In the genomic region with DNA sequence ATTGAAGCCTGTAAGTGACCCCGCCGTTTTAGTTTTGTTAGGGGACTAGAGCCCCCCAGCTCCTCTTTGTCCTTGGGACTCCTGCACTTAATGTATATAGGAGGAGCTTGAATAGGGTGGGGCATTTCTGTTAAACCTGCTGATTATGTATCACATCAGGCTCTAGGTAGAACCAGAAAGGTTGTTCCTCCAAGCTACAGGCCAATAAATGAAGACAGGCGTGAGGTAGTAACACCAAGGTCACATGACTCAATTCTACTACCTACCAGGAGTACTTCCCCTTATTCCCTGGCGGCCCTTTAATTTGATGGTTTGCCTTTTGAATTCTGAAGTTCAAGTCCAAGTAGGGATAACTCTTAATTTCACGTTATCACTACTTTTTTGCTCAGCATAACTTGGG, we compare ENCODE assay signal across 8 mouse cellular contexts. TPM values are rescaled to one million over a fixed set of nuclear protein-coding genes. Genes with fewer than 3 reads are reported as not detected.
DNase-seq lines count a peak whose midpoint lies in the region; ATAC-seq and TF ChIP-seq lines count a peak whose summit lies in the region.

No protein-coding gene starts in this region.

- intact Hi-C loops in left cerebral cortex, postnatal 14 days (cut with DNase I): loop anchor here (10.0 kb wide), 1 partner anchor 116 kb away; the partner anchor contains the start of gene Smarcc2

- H3K27me3 ChIP-seq in kidney, postnatal 0 days (ENCODE audit: insufficient read depth, low read length): no peaks in the 10 kb centered on the region
- H3K27me3 ChIP-seq in hindbrain, embryonic 14.5 days (ENCODE audit: control insufficient read depth, insufficient read depth, low read length): no peaks in the 10 kb centered on the region
- no peaks in the 10 kb centered on the region for H3K27me3 ChIP-seq in midbrain, embryonic 14.5 days (ENCODE audit: control insufficient read depth, insufficient read depth, low read length)

- TF ChIP-seq CTCF in kidney, postnatal 0 days (IDR thresholded peaks at IDR 0.05; ENCODE audit: low read depth): no peak

- no peak for ATAC-seq in kidney, postnatal 0 days (replicated peaks; ENCODE audit: low FRiP score, low read depth)
- ATAC-seq in hindbrain, embryonic 14.5 days (ENCODE audit: low FRiP score): no peak
- ATAC-seq in midbrain, embryonic 14.5 days (ENCODE audit: low FRiP score, low TSS enrichment): no peak

- H3K4me1 ChIP-seq in kidney, postnatal 0 days (replicated peaks; ENCODE audit: insufficient read depth, low read length): peaks cover 9% of the 10 kb centered on the region; the same call in 1 of the 2 replicates
- H3K4me1 ChIP-seq in hindbrain, embryonic 14.5 days (replicated peaks; ENCODE audit: control insufficient read depth, insufficient read depth, low read length): peaks cover 13% of the 10 kb centered on the region
- H3K4me1 ChIP-seq in midbrain, embryonic 14.5 days (ENCODE audit: control insufficient read depth, insufficient read depth, low read length): peaks cover 12% of the 10 kb centered on the region

- peak; percentile 18 for DNase-seq in kidney, postnatal 0 days (ENCODE audit: low spot score)
- DNase-seq in kidney, postnatal 10 days: no peak
- peak; percentile 45 for DNase-seq in adipocyte (ENCODE audit: low spot score)
- DNase-seq in hindbrain, embryonic 14.5 days (ENCODE audit: low spot score): no peak
- DNase-seq in midbrain, embryonic 14.5 days: no peak
- no peak for DNase-seq in left cerebral cortex, postnatal 14 days (ENCODE audit: low spot score in 2 of 2)
- no peak for DNase-seq in yolk sac, embryonic 10.5 days (ENCODE audit: low spot score)
- no peak for DNase-seq in thymus, postnatal 0 days (ENCODE audit: low spot score)

- peak overlapping the region; percentile 86 for H3K4me3 ChIP-seq in kidney, postnatal 0 days (replicated peaks; ENCODE audit: low read depth, low read length)
- peak overlapping the region; percentile 74 for H3K4me3 ChIP-seq in hindbrain, embryonic 14.5 days (replicated peaks; ENCODE audit: low read length)
- peak overlapping the region; percentile 95 for H3K4me3 ChIP-seq in midbrain, embryonic 14.5 days (replicated peaks; ENCODE audit: low read depth, low read length)

- H3K27ac ChIP-seq in kidney, postnatal 0 days: peak overlapping the region; percentile 97
- peak overlapping the region; percentile 87 for H3K27ac ChIP-seq in hindbrain, embryonic 14.5 days
- peak overlapping the region; percentile 91 for H3K27ac ChIP-seq in midbrain, embryonic 14.5 days (replicated peaks; ENCODE audit: low read depth, low read length)

- WGBS in kidney, postnatal 0 days: 13% methylated on average over 5 of the region's 5 CpGs
- 26% methylated on average over 5 of the region's 5 CpGs for WGBS in hindbrain, embryonic 14.5 days
- WGBS in midbrain, embryonic 14.5 days: 23% methylated on average over 5 of the region's 5 CpGs

- peak overlapping the region; percentile 72 for H3K4me2 ChIP-seq in kidney, postnatal 0 days (ENCODE audit: low read length)
- H3K4me2 ChIP-seq in hindbrain, embryonic 14.5 days (replicated peaks): peak overlapping the region; percentile 63
- H3K4me2 ChIP-seq in midbrain, embryonic 14.5 days (ENCODE audit: low read length): peak overlapping the region; percentile 57

- H3K36me3 ChIP-seq in kidney, postnatal 0 days (ENCODE audit: insufficient read depth, low read length): no peaks in the 10 kb centered on the region
- H3K36me3 ChIP-seq in hindbrain, embryonic 14.5 days (replicated peaks; ENCODE audit: control insufficient read depth, insufficient read depth): 0 out of 2 replicates have a peak, but pooled peaks cover 3% of the 10 kb centered on the region
- H3K36me3 ChIP-seq in midbrain, embryonic 14.5 days (ENCODE audit: control insufficient read depth, insufficient read depth, low read length): 0 out of 2 replicates have a peak, but pooled peaks cover 3% of the 10 kb centered on the region

- peak overlapping the region; percentile 85 for H3K9ac ChIP-seq in kidney, postnatal 0 days (ENCODE audit: low read depth, low read length)
- peak overlapping the region; percentile 86 for H3K9ac ChIP-seq in hindbrain, embryonic 14.5 days
- H3K9ac ChIP-seq in midbrain, embryonic 14.5 days (replicated peaks; ENCODE audit: low read length): peak overlapping the region; percentile 90

- H3K9me3 ChIP-seq in kidney, postnatal 0 days (replicated peaks; ENCODE audit: low read length): no peaks in the 10 kb centered on the region
- H3K9me3 ChIP-seq in hindbrain, embryonic 14.5 days (ENCODE audit: control insufficient read depth, low read length): no peaks in the 10 kb centered on the region
- no peaks in the 10 kb centered on the region for H3K9me3 ChIP-seq in midbrain, embryonic 14.5 days (ENCODE audit: control insufficient read depth, low read length)

RNA-seq across cellular contexts. Expression of gene Cs, which starts 0.9 kb away (rescaled TPM):
- 167 and 195 TPM in 2 replicates for polyA plus RNA-seq in kidney, postnatal 0 days (2015; fragmentation: Nextera tagmentation; extraction: Ambion mirVana)
- 271 and 304 TPM in 2 replicates for polyA plus RNA-seq in hindbrain, embryonic 14.5 days (2014; fragmentation: Nextera tagmentation; extraction: Ambion mirVana)
- 221 and 247 TPM in 2 replicates for polyA plus RNA-seq in midbrain, embryonic 14.5 days (2014; fragmentation: Nextera tagmentation; extraction: Ambion mirVana)
- total RNA-seq in left cerebral cortex, postnatal 14 days (2021): 100 to 1,000 TPM; 269 to 271 TPM
- polyA plus RNA-seq in thymus, postnatal 0 days (2015; fragmentation: Nextera tagmentation; extraction: Ambion mirVana): 154 and 157 TPM in 2 replicates

RNA-seq across cellular contexts. Expression of gene Cnpy2, which starts 16.2 kb away (rescaled TPM):
- polyA plus RNA-seq in kidney, postnatal 0 days (2015; fragmentation: Nextera tagmentation; extraction: Ambion mirVana): 350 and 363 TPM in 2 replicates
- 187 and 215 TPM in 2 replicates for polyA plus RNA-seq in hindbrain, embryonic 14.5 days (2014; fragmentation: Nextera tagmentation; extraction: Ambion mirVana)
- 193 and 194 TPM in 2 replicates for polyA plus RNA-seq in midbrain, embryonic 14.5 days (2014; fragmentation: Nextera tagmentation; extraction: Ambion mirVana)
- total RNA-seq in left cerebral cortex, postnatal 14 days (2021): 10 to 100 TPM; 65.9 to 68.9 TPM
- 223 and 247 TPM in 2 replicates for polyA plus RNA-seq in thymus, postnatal 0 days (2015; fragmentation: Nextera tagmentation; extraction: Ambion mirVana)

RNA-seq across cellular contexts. Expression of gene Coq10a, which starts 30.4 kb away (rescaled TPM):
- 18.3 and 19.7 TPM in 2 replicates for polyA plus RNA-seq in kidney, postnatal 0 days (2015; fragmentation: Nextera tagmentation; extraction: Ambion mirVana)
- polyA plus RNA-seq in hindbrain, embryonic 14.5 days (2014; fragmentation: Nextera tagmentation; extraction: Ambion mirVana): 50.8 and 54.2 TPM in 2 replicates
- polyA plus RNA-seq in midbrain, embryonic 14.5 days (2014; fragmentation: Nextera tagmentation; extraction: Ambion mirVana): 50.5 and 53.0 TPM in 2 replicates
- total RNA-seq in left cerebral cortex, postnatal 14 days (2021): 10 to 100 TPM; 72.0 to 74.4 TPM
- polyA plus RNA-seq in thymus, postnatal 0 days (2015; fragmentation: Nextera tagmentation; extraction: Ambion mirVana): 17.1 and 21.8 TPM in 2 replicates

RNA-seq across cellular contexts. Expression of gene Pan2, which starts 35.3 kb away (rescaled TPM):
- polyA plus RNA-seq in kidney, postnatal 0 days (2015; fragmentation: Nextera tagmentation; extraction: Ambion mirVana): 26.5 and 28.5 TPM in 2 replicates
- 17.7 and 19.2 TPM in 2 replicates for polyA plus RNA-seq in hindbrain, embryonic 14.5 days (2014; fragmentation: Nextera tagmentation; extraction: Ambion mirVana)
- polyA plus RNA-seq in midbrain, embryonic 14.5 days (2014; fragmentation: Nextera tagmentation; extraction: Ambion mirVana): 18.5 and 23.0 TPM in 2 replicates
- 10 to 100 TPM; 13.3 to 13.4 TPM for total RNA-seq in left cerebral cortex, postnatal 14 days (2021)
- polyA plus RNA-seq in thymus, postnatal 0 days (2015; fragmentation: Nextera tagmentation; extraction: Ambion mirVana): 26.2 and 31.8 TPM in 2 replicates

RNA-seq across cellular contexts. Expression of gene Ankrd52, which starts 38.5 kb away (rescaled TPM):
- 6.2 TPM in 2 replicates for polyA plus RNA-seq in kidney, postnatal 0 days (2015; fragmentation: Nextera tagmentation; extraction: Ambion mirVana)
- 13.0 and 15.4 TPM in 2 replicates for polyA plus RNA-seq in hindbrain, embryonic 14.5 days (2014; fragmentation: Nextera tagmentation; extraction: Ambion mirVana)
- polyA plus RNA-seq in midbrain, embryonic 14.5 days (2014; fragmentation: Nextera tagmentation; extraction: Ambion mirVana): 13.3 and 14.1 TPM in 2 replicates
- total RNA-seq in left cerebral cortex, postnatal 14 days (2021): 10 to 100 TPM; 80.3 to 84.3 TPM
- 7.4 and 9.9 TPM in 2 replicates for polyA plus RNA-seq in thymus, postnatal 0 days (2015; fragmentation: Nextera tagmentation; extraction: Ambion mirVana)

Comparison
In these comparisons a context has a peak if more than half of its experiments do, and no peak if none do; other contexts are left out.
1. DNase-seq: peak in kidney, postnatal 0 days (single experiment) and adipocyte (single experiment); none in kidney, postnatal 10 days (single experiment), hindbrain, embryonic 14.5 days (single experiment), midbrain, embryonic 14.5 days (single experiment), left cerebral cortex, postnatal 14 days (0 of 2), yolk sac, embryonic 10.5 days (single experiment) and thymus, postnatal 0 days (single experiment).
2. Peak in every context shown above with its lines, with median percentiles within 50 percentile points of each other: H3K27ac ChIP-seq, H3K4me2 ChIP-seq, H3K4me3 ChIP-seq and H3K9ac ChIP-seq.